ENCODE assay signal across 9 mouse cellular contexts in genomic region chr1:118916477-118917075, GRCm38 (mm10).
DNase-seq lines count a peak whose midpoint lies in the region; ATAC-seq and TF ChIP-seq lines count a peak whose summit lies in the region.
"Had no signal": no experiment of that assay in that cellular context is flagged by ENCODE, and none has a peak within 500 bp of the region (broad histone marks: within the 10 kb centered on the region; RNA-seq: fewer than 3 reads in every experiment).

No protein-coding gene starts in this region.

- 0 out of 2 replicates have a peak overlapping the region, but pooled peaks have one; percentile 23 for H3K27ac ChIP-seq in layer of hippocampus, adult 2 months
- H3K27ac ChIP-seq in forebrain, embryonic 10.5 days = peak overlapping the region; percentile 26
- peak overlapping the region; percentile 42 for H3K27ac ChIP-seq in limb, embryonic 12.5 days
- H3K27ac ChIP-seq in stomach, embryonic 15.5 days = no peak overlapping the region

- peaks cover 10% of the 10 kb centered on the region for H3K9me3 ChIP-seq in forebrain, embryonic 10.5 days
- 0 out of 2 replicates have a peak, but pooled peaks cover 6% of the 10 kb centered on the region for H3K9me3 ChIP-seq in limb, embryonic 12.5 days
- no peaks in the 10 kb centered on the region for H3K9me3 ChIP-seq in stomach, embryonic 15.5 days

- peaks cover 78% of the 10 kb centered on the region for H3K4me1 ChIP-seq in forebrain, embryonic 10.5 days
- peaks cover 72% of the 10 kb centered on the region for H3K4me1 ChIP-seq in limb, embryonic 12.5 days (replicated peaks)
- peaks cover 25% of the 10 kb centered on the region for H3K4me1 ChIP-seq in stomach, embryonic 15.5 days

- peaks cover 61% of the 10 kb centered on the region for H3K27me3 ChIP-seq in forebrain, embryonic 10.5 days (ENCODE audit: poor library complexity, severe bottlenecking)
- no peaks in the 10 kb centered on the region for H3K27me3 ChIP-seq in limb, embryonic 12.5 days
- no peaks in the 10 kb centered on the region for H3K27me3 ChIP-seq in stomach, embryonic 15.5 days (replicated peaks)

- no peak overlapping the region for H3K4me2 ChIP-seq in limb, embryonic 12.5 days
- H3K4me2 ChIP-seq in stomach, embryonic 15.5 days = no peak overlapping the region

- ATAC-seq in limb, embryonic 12.5 days (ENCODE audit: insufficient number of reproducible peaks, insufficient read depth, low FRiP score, low TSS enrichment, low read depth) = no peak
- peak; percentile 51; the same call in 1 of the 2 replicates for ATAC-seq in stomach, embryonic 15.5 days (ENCODE audit: insufficient read depth, low FRiP score, low read depth)

- H3K9ac ChIP-seq in limb, embryonic 12.5 days (replicated peaks) = no peak overlapping the region
- H3K9ac ChIP-seq in stomach, embryonic 15.5 days = no peak overlapping the region

- no peak for TF ChIP-seq CTCF in layer of hippocampus, adult 2 months (conservative IDR thresholded peaks at IDR 0.05)

- WGBS in forebrain, embryonic 10.5 days = 61% methylated on average over 12 of the region's 12 CpGs
- 20% methylated on average over 12 of the region's 12 CpGs for WGBS in limb, embryonic 12.5 days
- 35% methylated on average over 12 of the region's 12 CpGs for WGBS in stomach, embryonic 15.5 days

- DNase-seq in layer of hippocampus, adult 2 months (ENCODE audit: low spot score in 2 of 2) = no peak
- no peak for DNase-seq in layer of hippocampus, adult 18-20 months (ENCODE audit: low spot score in 2 of 2)
- DNase-seq in forebrain, embryonic 10.5 days (ENCODE audit: extremely low spot score, low spot score) = no peak
- DNase-seq in layer of hippocampus, adult 11-12 months (ENCODE audit: low spot score) = no peak
- no peak for DNase-seq in left cerebral cortex, adult 18-20 months (ENCODE audit: low spot score in 2 of 2)
- DNase-seq in kidney, adult 11 months = no peak
- DNase-seq: gastrocnemius, postnatal 14 days had no signal

- H3K36me3 ChIP-seq in forebrain, embryonic 10.5 days (replicated peaks) = peaks cover 28% of the 10 kb centered on the region
- 0 out of 2 replicates have a peak, but pooled peaks cover 10% of the 10 kb centered on the region for H3K36me3 ChIP-seq in limb, embryonic 12.5 days
- no peaks in the 10 kb centered on the region for H3K36me3 ChIP-seq in stomach, embryonic 15.5 days

- no peak overlapping the region for H3K4me3 ChIP-seq in layer of hippocampus, adult 2 months
- H3K4me3 ChIP-seq in forebrain, embryonic 10.5 days = no peak overlapping the region
- no peak overlapping the region for H3K4me3 ChIP-seq in limb, embryonic 12.5 days (replicated peaks)
- no peak overlapping the region for H3K4me3 ChIP-seq in stomach, embryonic 15.5 days (replicated peaks)
